17 mouse cellular contexts compared by ENCODE assay signal in the genomic region with DNA sequence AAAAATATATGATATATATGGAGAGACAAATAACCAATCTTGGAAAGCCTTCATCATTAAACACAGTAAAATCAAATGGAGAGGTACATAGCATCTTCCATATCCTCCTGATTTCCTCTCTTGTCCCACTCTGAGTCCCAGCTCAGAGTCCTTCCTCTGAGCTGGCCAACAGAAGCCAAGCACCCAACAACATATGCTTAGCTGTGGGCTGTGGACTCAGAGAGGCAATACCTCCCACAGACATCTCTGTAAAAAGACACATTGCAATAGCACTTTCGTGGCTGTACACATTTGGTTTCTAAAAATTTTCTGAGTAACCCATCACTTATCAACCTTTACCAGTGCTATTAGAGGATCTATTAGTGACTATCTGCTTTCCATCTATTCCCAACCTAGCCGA. TPM values are rescaled to one million over a fixed set of nuclear protein-coding genes. Genes with fewer than 3 reads are reported as not detected.
DNase-seq lines count a peak whose midpoint lies in the region; TF ChIP-seq lines count a peak whose summit lies in the region.
"Had no signal": no experiment of that assay in that cellular context is flagged by ENCODE, and none has a peak within 500 bp of the region (broad histone marks: within the 10 kb centered on the region; RNA-seq: fewer than 3 reads in every experiment).

No protein-coding gene starts in this region.

- H3K36me3 ChIP-seq in forebrain, embryonic 10.5 days (replicated peaks), result no peaks in the 10 kb centered on the region
- H3K36me3 ChIP-seq: embryonic facial prominence, embryonic 10.5 days; embryonic facial prominence, embryonic 12.5 days; forebrain, embryonic 12.5 days had no signal

- no peaks in the 10 kb centered on the region for H3K9me3 ChIP-seq in forebrain, embryonic 10.5 days
- H3K9me3 ChIP-seq: embryonic facial prominence, embryonic 10.5 days; embryonic facial prominence, embryonic 12.5 days; forebrain, embryonic 12.5 days had no signal

- 88% methylated on average over 2 of the region's 2 CpGs for WGBS in forebrain, embryonic 10.5 days

- peak overlapping the region; percentile 32; the same call in 1 of the 2 replicates for H3K27ac ChIP-seq in layer of hippocampus, adult 2 months
- H3K27ac ChIP-seq in forebrain, embryonic 10.5 days, result no peak overlapping the region
- H3K27ac ChIP-seq: embryonic facial prominence, embryonic 10.5 days; embryonic facial prominence, embryonic 12.5 days; forebrain, embryonic 12.5 days had no signal

- DNase-seq in layer of hippocampus, adult 2 months (ENCODE audit: low spot score in 2 of 2), result peak in 1 of 2 experiments; percentile 3
- no peak for DNase-seq in layer of hippocampus, adult 8-10 months (ENCODE audit: low spot score in 2 of 2)
- DNase-seq in right cerebral cortex, adult 18-20 months, result peak; percentile 18
- no peak for DNase-seq in right cerebral cortex, postnatal 4 days
- DNase-seq in telencephalon, adult 2 months (ENCODE audit: low read depth, low spot score), result peak; percentile 18
- no peak for DNase-seq in forebrain, embryonic 10.5 days (ENCODE audit: extremely low spot score, low spot score)
- DNase-seq: adrenal gland, adult 2 months; adrenal gland, postnatal 10 days; adrenal gland, postnatal 25 days; cerebellum, adult 11-12 months; cerebellum, adult 2 months; cerebellum, adult 9-10 months; cerebellum, postnatal 10 days; cerebellum, postnatal 25 days had no signal

- H3K27me3 ChIP-seq in forebrain, embryonic 10.5 days (ENCODE audit: poor library complexity, severe bottlenecking), result peaks cover 86% of the 10 kb centered on the region
- H3K27me3 ChIP-seq: embryonic facial prominence, embryonic 12.5 days had no signal

- H3K4me1 ChIP-seq in forebrain, embryonic 10.5 days, result no peaks in the 10 kb centered on the region
- H3K4me1 ChIP-seq: embryonic facial prominence, embryonic 10.5 days; embryonic facial prominence, embryonic 12.5 days; forebrain, embryonic 12.5 days had no signal

- H3K4me3 ChIP-seq in layer of hippocampus, adult 2 months, result no peak overlapping the region
- H3K4me3 ChIP-seq in forebrain, embryonic 10.5 days, result no peak overlapping the region
- H3K4me3 ChIP-seq: embryonic facial prominence, embryonic 10.5 days; embryonic facial prominence, embryonic 12.5 days; forebrain, embryonic 12.5 days had no signal

- TF ChIP-seq CTCF in layer of hippocampus, adult 2 months (conservative IDR thresholded peaks at IDR 0.05), result no peak

RNA-seq across cellular contexts. Expression of a gene that starts 42.7 kb away (rescaled TPM):
- 1 to 10 TPM; 1.0 to 1.1 TPM for total RNA-seq in layer of hippocampus, adult 2 months (2021)
- 1 to 10 TPM; 1.2 to 1.7 (median 1.4) TPM for total RNA-seq in layer of hippocampus, adult 8-10 months (2022)
- polyA plus RNA-seq in forebrain, embryonic 10.5 days (2016; fragmentation: Nextera tagmentation; extraction: Ambion mirVana), result 0.31 and 0.34 TPM in 2 replicates
- polyA plus RNA-seq: adrenal gland, adult 2 months; embryonic facial prominence, embryonic 12.5 days had no signal

RNA-seq across cellular contexts. Expression of a gene that starts 44.9 kb away (rescaled TPM):
- 100 to 1,000 TPM; 109 to 113 TPM for total RNA-seq in layer of hippocampus, adult 2 months (2021)
- 100 to 1,000 TPM in 3 of 4 experiments, 10 to 100 TPM in 1; 96.5 to 116 (median 109) TPM for total RNA-seq in layer of hippocampus, adult 8-10 months (2022)
- polyA plus RNA-seq in forebrain, embryonic 10.5 days (2016; fragmentation: Nextera tagmentation; extraction: Ambion mirVana), result 3.0 and 3.2 TPM in 2 replicates

Comparison
In these comparisons a context has a peak if more than half of its experiments do, and no peak if none do; other contexts are left out.
1. DNase-seq: peak in right cerebral cortex, adult 18-20 months (single experiment) and telencephalon, adult 2 months (single experiment); none in layer of hippocampus, adult 8-10 months (0 of 2), right cerebral cortex, postnatal 4 days (single experiment) and forebrain, embryonic 10.5 days (single experiment).